Mouse (Mus musculus) liver, postnatal 0 days (tissue): ENCODE measurements around the gene Bckdhb. TPM values are rescaled to one million over a fixed set of nuclear protein-coding genes. Genes with fewer than 3 reads are reported as not detected.
A peak's percentile ranks its signal among the peaks of the same experiment; 100 is the strongest.

ENCODE experiments used
- ATAC-seq: fragments of 200-750 bp; cut with Nextera tagmentation; 2 replicates; pipeline ENCODE4 v1.8.0; 2017; ENCODE audit warnings: mild to moderate bottlenecking, moderate library complexity
- DNase-seq: peaks from one replicate; pipeline ENCODE4 v3.0.0-alpha.2; 2016
- H3K27ac ChIP-seq: fragments of 300-500 bp; sonication (generic); 2 replicates; pipeline ENCODE4 v1.5.1; 2014; ENCODE audit warnings: antibody characterized with exemption, moderate library complexity, mild to moderate bottlenecking, low read depth
- H3K27me3 ChIP-seq: fragments of 300-500 bp; sonication (generic); 2 replicates; pipeline ENCODE4 v1.6.1; 2014; ENCODE audit warnings: low read length, control low read depth, mixed read lengths; ENCODE audit not compliant: insufficient read depth
- H3K36me3 ChIP-seq: fragments of 300-500 bp; sonication (generic); replicated peaks from 2 replicates; pipeline ENCODE4 v1.6.1; 2014; ENCODE audit warnings: mild to moderate bottlenecking, control low read depth, low read length, moderate library complexity, mixed read lengths; ENCODE audit not compliant: insufficient read depth
- H3K4me1 ChIP-seq: fragments of 300-500 bp; sonication (generic); 2 replicates; pipeline ENCODE4 v1.6.1; 2014; ENCODE audit warnings: antibody characterized with exemption, mild to moderate bottlenecking, control low read depth; ENCODE audit not compliant: insufficient read depth
- H3K4me2 ChIP-seq: fragments of 300-500 bp; sonication (generic); 2 replicates; pipeline ENCODE4 v1.6.1; 2014; ENCODE audit warnings: low read depth, mild to moderate bottlenecking, low read length, moderate library complexity, mixed read lengths
- H3K4me3 ChIP-seq: fragments of 300-500 bp; sonication (generic); 2 replicates; pipeline ENCODE4 v1.5.1; 2014; ENCODE audit warnings: low read depth, low read length
- H3K9ac ChIP-seq: fragments of 300-500 bp; sonication (generic); replicated peaks from 2 replicates; pipeline ENCODE4 v1.6.1; 2014; ENCODE audit warnings: mild to moderate bottlenecking, moderate library complexity
- H3K9me3 ChIP-seq: fragments of 300-500 bp; sonication (generic); 2 replicates; pipeline ENCODE4 v1.6.1; 2016; ENCODE audit warnings: mild to moderate bottlenecking, control low read depth, low read length, mixed read lengths
- CTCF ChIP-seq: sonication (generic); IDR thresholded peaks from 2 replicates; pipeline ENCODE4 v1.5.1; 2016; ENCODE audit warnings: antibody characterized with exemption, low read depth
- EP300 ChIP-seq: IDR thresholded peaks from 2 replicates; pipeline ENCODE4 v1.6.1; 2016; ENCODE audit warnings: antibody characterized with exemption, low read depth, mild to moderate bottlenecking
- WGBS: fragments of 180-500 bp; shearing (Covaris S2); extraction: QIAGEN DNeasy Blood & Tissue Kit; methylation state at CpG from one replicate; pipeline ENCODE4 v1.1.7; 2014; ENCODE audit not compliant: insufficient replicate concordance; 5-methylcytosine and 5-hydroxymethylcytosine counted together
- polyA plus RNA-seq: library from polyadenylated mRNA; unstranded; fragments of >200 nt; fragmentation: Nextera tagmentation; extraction: Ambion mirVana; gene quantifications from 2 replicates; pipeline ENCODE4 v1.2.1, GENCODE M21; 2015

The Bckdhb gene
- polyA plus RNA-seq, 1 experiment from 2014 or later, result 123 TPM

DNA sequence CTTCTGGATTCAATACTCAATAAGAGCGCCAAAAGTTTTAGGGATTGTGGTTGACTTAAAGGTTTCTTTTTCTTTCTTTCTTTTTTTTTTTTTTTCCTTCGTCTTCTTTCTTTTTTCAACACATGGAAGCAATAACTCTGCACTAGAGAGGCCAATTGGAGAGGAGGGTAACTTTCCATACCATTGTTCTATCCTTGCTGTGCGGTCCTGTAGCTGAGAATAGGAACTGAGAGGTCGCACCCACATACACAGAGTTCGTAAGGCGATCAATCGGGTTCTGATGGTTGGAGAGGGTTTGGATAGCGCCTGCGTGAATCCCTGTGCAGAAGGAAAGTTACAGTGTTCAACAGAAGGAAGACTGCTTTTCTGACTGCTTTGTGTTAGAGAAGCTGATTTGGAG, 148.3 kb downstream of the Bckdhb start:
- ATAC-seq (no peak), DNase-seq (no peak)
- Histone ChIP-seq H3K27me3 (no peaks in the 10 kb centered on the region), H3K4me1 (no peaks in the 10 kb centered on the region), H3K27ac (no peak overlapping the region), H3K36me3 (no peaks in the 10 kb centered on the region), H3K4me3 (no peak overlapping the region), H3K4me2 (no peak overlapping the region), H3K9me3 (no peaks in the 10 kb centered on the region), H3K9ac (no peak overlapping the region)
- TF ChIP-seq CTCF (no peak), EP300 (no peak)
- 90% methylated on average over 9 of the region's 9 CpGs for WGBS

DNA sequence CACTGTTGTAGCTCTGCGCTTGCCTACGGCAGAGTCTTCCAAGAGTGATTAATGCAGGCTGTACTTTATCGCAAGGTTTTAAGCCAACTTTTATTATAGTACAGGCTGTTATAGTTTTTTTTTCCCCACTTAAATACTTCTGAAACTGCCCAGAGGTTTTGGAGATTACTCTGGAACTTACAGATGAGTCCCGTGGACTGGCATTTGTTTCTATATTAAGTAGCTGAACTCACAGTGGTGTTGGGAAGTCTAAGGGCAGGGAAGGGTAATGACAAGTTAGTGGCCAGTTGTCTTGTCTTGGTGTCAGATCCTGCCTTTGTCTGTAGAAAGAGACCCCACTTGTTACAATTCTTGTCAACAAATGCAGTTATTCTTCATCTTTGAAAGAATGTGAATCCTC, 158.6 kb downstream of the Bckdhb start:
- H3K9me3 ChIP-seq, result no peaks in the 10 kb centered on the region
- H3K27me3 ChIP-seq, result no peaks in the 10 kb centered on the region
- H3K4me3 ChIP-seq, result no peak overlapping the region
- 75% methylated on average over 4 of the region's 4 CpGs for WGBS
- no peak for TF ChIP-seq EP300
- no peak for TF ChIP-seq CTCF
- H3K36me3 ChIP-seq, result no peaks in the 10 kb centered on the region
- ATAC-seq (no peak), DNase-seq (no peak)
- H3K4me1 ChIP-seq, result no peaks in the 10 kb centered on the region
- H3K27ac ChIP-seq, result no peak overlapping the region
- no peak overlapping the region for H3K9ac ChIP-seq
- no peak overlapping the region for H3K4me2 ChIP-seq

DNA sequence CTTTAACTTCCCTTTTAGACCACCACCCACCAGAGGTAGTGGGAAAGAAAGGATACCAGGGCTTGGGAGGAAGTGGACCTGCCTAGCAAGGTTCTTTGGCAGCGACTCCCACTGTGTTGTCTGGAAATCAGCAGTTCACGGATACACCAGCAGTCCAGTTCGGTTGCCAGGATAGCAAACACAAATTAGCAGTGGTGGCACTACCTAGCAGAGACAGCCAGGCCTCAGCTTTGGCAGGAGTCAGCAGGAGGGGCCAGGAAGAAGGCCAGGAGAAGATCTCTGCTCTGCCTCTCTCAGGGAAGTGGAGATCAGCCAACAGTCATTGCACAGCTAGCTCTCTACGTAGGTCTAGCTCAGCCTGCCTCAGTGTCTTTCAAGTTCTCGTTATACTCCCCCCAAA, 159.7 kb downstream of the Bckdhb start:
- H3K9me3 ChIP-seq, result no peaks in the 10 kb centered on the region
- H3K4me1 ChIP-seq, result no peaks in the 10 kb centered on the region
- ATAC-seq (no peak), DNase-seq (no peak)
- TF ChIP-seq CTCF, result no peak
- TF ChIP-seq EP300, result no peak
- no peak overlapping the region for H3K27ac ChIP-seq
- H3K4me2 ChIP-seq, result no peak overlapping the region
- H3K9ac ChIP-seq, result no peak overlapping the region
- 82% methylated on average over 5 of the region's 5 CpGs for WGBS
- H3K36me3 ChIP-seq, result no peaks in the 10 kb centered on the region
- no peak overlapping the region for H3K4me3 ChIP-seq
- no peaks in the 10 kb centered on the region for H3K27me3 ChIP-seq

DNA sequence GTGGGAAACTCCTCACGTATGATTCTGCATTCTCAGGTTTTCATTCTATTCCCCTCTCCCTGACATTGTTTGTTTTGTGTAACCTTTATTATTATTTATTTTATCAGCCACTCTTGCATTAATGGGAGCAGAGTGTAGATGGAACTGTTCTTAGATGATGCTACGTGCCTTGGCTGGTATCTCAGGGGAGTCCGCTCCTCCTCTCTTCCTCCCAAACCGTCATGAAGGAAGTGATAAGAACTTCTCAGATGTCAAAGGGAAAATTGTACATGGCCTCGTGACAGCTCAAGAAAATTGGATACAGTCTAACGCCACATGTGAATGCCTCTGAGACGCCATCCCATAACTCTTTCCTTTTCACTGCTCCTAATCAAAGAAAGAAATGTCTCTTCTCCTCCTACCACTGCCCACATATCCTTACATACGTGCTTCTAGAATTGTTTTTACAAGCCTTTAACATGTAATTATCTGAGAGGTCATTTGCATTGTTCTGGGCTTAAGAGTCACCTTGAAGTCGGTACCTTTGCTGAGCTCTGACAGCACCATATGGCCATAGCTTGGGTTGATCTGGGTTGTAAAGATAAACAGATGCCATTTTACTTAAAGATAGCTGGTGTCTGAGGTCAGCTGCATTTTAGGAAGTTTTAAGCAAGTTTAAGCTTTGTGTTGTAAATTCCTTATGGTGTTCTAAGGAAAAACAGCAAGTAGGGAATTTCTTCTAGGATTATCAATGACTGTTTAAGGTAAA, 165.5 kb downstream of the Bckdhb start:
- Histone ChIP-seq H3K9ac (no peak overlapping the region), H3K36me3 (no peaks in the 10 kb centered on the region), H3K27me3 (no peaks in the 10 kb centered on the region), H3K4me2 (peak overlapping the region; percentile 24; the same call in 1 of the 2 replicates), H3K4me1 (0 out of 2 replicates have a peak, but pooled peaks cover 3% of the 10 kb centered on the region), H3K27ac (no peak overlapping the region), H3K9me3 (no peaks in the 10 kb centered on the region), H3K4me3 (no peak overlapping the region)
- WGBS, result 55% methylated on average over 9 of the region's 9 CpGs
- DNase-seq (no peak), ATAC-seq (peak; percentile 65)
- TF ChIP-seq EP300 (peak; percentile 46), CTCF (no peak)

DNA sequence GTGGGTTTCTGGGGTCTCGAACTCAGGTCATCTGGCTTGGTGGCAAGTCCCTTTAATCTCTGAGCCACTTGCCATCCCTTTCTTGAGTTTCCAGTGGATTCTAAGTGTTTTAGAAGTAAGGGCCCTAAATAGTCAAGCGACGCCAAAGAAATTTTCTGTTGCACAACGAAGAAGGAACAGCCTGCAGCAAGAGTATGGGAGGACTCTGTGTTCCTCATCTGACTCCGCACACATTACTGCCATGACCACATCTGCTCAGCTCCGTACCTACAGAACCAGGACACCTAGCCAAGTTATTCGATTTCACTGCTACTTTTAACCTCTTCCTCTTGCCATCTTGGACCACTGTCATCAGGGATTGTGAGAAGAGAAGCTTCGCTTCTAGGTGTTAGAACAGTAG, 168.0 kb downstream of the Bckdhb start:
- ATAC-seq (no peak), DNase-seq (no peak)
- no peaks in the 10 kb centered on the region for H3K9me3 ChIP-seq
- no peaks in the 10 kb centered on the region for H3K27me3 ChIP-seq
- H3K4me1 ChIP-seq, result 0 out of 2 replicates have a peak, but pooled peaks cover 3% of the 10 kb centered on the region
- no peak overlapping the region for H3K27ac ChIP-seq
- 88% methylated on average over 8 of the region's 8 CpGs for WGBS
- H3K9ac ChIP-seq, result no peak overlapping the region
- H3K36me3 ChIP-seq, result no peaks in the 10 kb centered on the region
- no peak overlapping the region for H3K4me3 ChIP-seq
- no peak for TF ChIP-seq EP300
- TF ChIP-seq CTCF, result no peak
- H3K4me2 ChIP-seq, result no peak overlapping the region

DNA sequence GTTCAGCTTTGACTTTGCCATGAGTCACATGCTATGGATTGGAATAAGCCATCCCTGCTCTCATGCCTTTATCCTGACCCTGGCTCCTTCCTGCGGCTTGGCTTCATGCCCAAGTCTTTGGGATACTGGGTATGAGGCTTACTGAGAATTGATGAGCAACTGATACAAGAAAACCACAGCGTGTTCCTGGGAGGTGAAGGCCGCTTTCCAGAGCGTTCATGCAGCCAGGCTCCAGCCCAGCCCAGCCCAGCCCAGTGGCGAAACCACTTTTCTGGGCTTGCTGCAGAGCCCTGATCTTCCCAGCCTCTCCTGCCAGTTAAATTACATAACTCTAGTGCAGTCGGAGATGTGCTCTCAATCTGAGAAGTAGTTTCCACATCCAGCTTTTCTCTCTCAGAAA, 169.2 kb downstream of the Bckdhb start:
- H3K36me3 ChIP-seq, result no peaks in the 10 kb centered on the region
- H3K4me3 ChIP-seq, result no peak overlapping the region
- WGBS, result 72% methylated on average over 6 of the region's 6 CpGs
- ATAC-seq (no peak), DNase-seq (no peak)
- no peak overlapping the region for H3K9ac ChIP-seq
- H3K27me3 ChIP-seq, result no peaks in the 10 kb centered on the region
- no peaks in the 10 kb centered on the region for H3K9me3 ChIP-seq
- H3K27ac ChIP-seq, result no peak overlapping the region
- H3K4me2 ChIP-seq, result no peak overlapping the region
- H3K4me1 ChIP-seq, result 0 out of 2 replicates have a peak, but pooled peaks cover 3% of the 10 kb centered on the region
- no peak for TF ChIP-seq EP300
- no peak for TF ChIP-seq CTCF
